Mouse (Mus musculus) gastrocnemius, adult 8-10 months (tissue): ENCODE results near the gene Enah. TPM values are rescaled to one million over a fixed set of nuclear protein-coding genes. Genes with fewer than 3 reads are reported as not detected.
A peak's percentile ranks its signal among the peaks of the same experiment; 100 is the strongest.

ENCODE experiments used
- DNase-seq, 2 experiments: peaks; one replicate each; pipeline ENCODE4 v3.0.0; 2022; ENCODE audit warnings: low spot score in 2 of 2
- total RNA-seq, 4 experiments: library from RNA; stranded (reverse); gene quantifications; 2 replicates each; pipeline ENCODE4 v1.2.4; 2022

The Enah gene
- total RNA-seq = 10 to 100 TPM; 43.1 to 56.3 (median 48.3) TPM

- peak in 1 of 2 experiments; percentile 48 for DNase-seq
Measured at GRCm38 (mm10) chr1:182019926-182020801, at the start of gene Enah. Gene Enah, minus strand, starts transcription at chr1:182019990.

GRCm38 (mm10) chr1:182068136-182068535 lies 48.3 kb upstream of the Enah start:
- DNase-seq = no peak

GRCm38 (mm10) chr1:182066527-182067465 lies 47.0 kb upstream of the Enah start:
- DNase-seq = no peak

- no peak for DNase-seq
Measured at GRCm38 (mm10) chr1:182063716-182064115, 43.9 kb upstream of the Enah start.

- no peak for DNase-seq
Measured at GRCm38 (mm10) chr1:182062801-182063200, 43.0 kb upstream of the Enah start.

- DNase-seq = no peak
Measured at GRCm38 (mm10) chr1:182061203-182061602, 41.4 kb upstream of the Enah start.

GRCm38 (mm10) chr1:182059806-182060205 lies 40.0 kb upstream of the Enah start:
- no peak for DNase-seq

GRCm38 (mm10) chr1:182057998-182058397 lies 38.2 kb upstream of the Enah start:
- no peak for DNase-seq

- peak; percentile 28 to 36 for DNase-seq
Measured at GRCm38 (mm10) chr1:182055122-182055521, 35.3 kb upstream of the Enah start.

- DNase-seq = no peak
Measured at GRCm38 (mm10) chr1:182054651-182055050, 34.9 kb upstream of the Enah start.

- no peak for DNase-seq
Measured at GRCm38 (mm10) chr1:182052973-182053372, 33.2 kb upstream of the Enah start.

GRCm38 (mm10) chr1:182052385-182052784 lies 32.6 kb upstream of the Enah start:
- no peak for DNase-seq

GRCm38 (mm10) chr1:182049813-182050212 lies 30.0 kb upstream of the Enah start:
- no peak for DNase-seq

GRCm38 (mm10) chr1:182048101-182048500 lies 28.3 kb upstream of the Enah start:
- DNase-seq = no peak

- no peak for DNase-seq
Measured at GRCm38 (mm10) chr1:182047016-182047690, 27.4 kb upstream of the Enah start.

- DNase-seq = no peak
Measured at GRCm38 (mm10) chr1:182045208-182045607, 25.4 kb upstream of the Enah start.

GRCm38 (mm10) chr1:182040538-182040937 lies 20.7 kb upstream of the Enah start:
- no peak for DNase-seq

GRCm38 (mm10) chr1:182031757-182032156 lies 12.0 kb upstream of the Enah start:
- DNase-seq = no peak

- DNase-seq = no peak
Measured at GRCm38 (mm10) chr1:182031066-182031465, 11.3 kb upstream of the Enah start.

GRCm38 (mm10) chr1:182029989-182030649 lies 10.3 kb upstream of the Enah start:
- DNase-seq = no peak
